Comparison of ENCODE assay signal across 8 mouse cellular contexts in the genomic region with DNA sequence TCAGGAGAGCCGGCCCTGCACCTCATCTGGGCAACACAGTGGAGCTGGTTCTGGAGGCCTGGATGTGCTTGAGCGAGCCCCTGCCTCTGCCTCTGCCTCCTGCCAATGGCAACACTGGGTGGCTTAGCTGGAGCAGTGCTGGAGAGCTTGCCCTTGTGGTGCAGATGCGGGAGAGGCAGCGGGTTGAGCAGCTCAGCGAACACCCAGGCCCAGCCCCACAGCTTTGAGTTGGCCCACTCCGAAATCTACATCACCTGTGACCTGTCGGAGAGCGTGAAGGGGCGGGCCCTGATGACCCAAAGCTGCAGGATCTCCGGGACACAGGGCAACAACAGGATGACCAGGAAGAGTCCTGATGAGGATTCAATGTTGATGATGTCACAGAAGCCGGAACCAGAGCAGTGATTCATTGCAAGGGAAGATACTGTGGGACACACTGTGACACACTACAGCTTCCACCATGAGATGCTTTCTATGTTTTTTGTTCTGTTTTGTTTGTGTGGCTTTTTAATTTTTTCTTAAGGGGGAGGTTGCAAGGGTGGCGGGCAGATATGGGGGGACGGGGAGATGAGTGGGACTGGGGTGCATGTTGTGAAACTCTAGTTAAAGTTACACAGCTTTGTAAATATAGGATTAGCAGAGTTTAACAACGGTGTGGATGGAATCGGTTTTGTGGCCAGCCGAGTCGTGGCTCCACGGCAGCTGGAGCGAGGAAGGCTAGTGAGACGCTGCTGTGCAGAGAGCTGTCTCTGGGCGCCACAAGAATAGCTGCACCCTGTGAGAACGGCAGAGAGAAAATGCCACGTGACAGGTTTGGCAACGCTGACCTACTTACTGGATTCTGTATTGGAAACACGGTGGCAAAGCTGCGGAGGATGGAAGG. TPM values are rescaled to one million over a fixed set of nuclear protein-coding genes. Genes with fewer than 3 reads are reported as not detected.
DNase-seq lines count a peak whose midpoint lies in the region; ATAC-seq and TF ChIP-seq lines count a peak whose summit lies in the region.

No protein-coding gene starts in this region.

- ATAC-seq in embryonic facial prominence, embryonic 13.5 days (ENCODE audit: insufficient number of reproducible peaks, insufficient read depth, low FRiP score, low TSS enrichment, low read depth) = peak; percentile 48; the same call in 1 of the 2 replicates
- ATAC-seq in intestine, postnatal 0 days = 0 out of 2 replicates have a peak, but pooled peaks have one; percentile 33
- ATAC-seq in liver, embryonic 14.5 days (ENCODE audit: insufficient read depth) = peak; percentile 52

- H3K4me1 ChIP-seq in embryonic facial prominence, embryonic 13.5 days = peaks cover 19% of the 10 kb centered on the region
- no peaks in the 10 kb centered on the region for H3K4me1 ChIP-seq in intestine, postnatal 0 days (replicated peaks; ENCODE audit: control insufficient read depth, insufficient read depth, low read length)
- H3K4me1 ChIP-seq in liver, embryonic 14.5 days (replicated peaks; ENCODE audit: control insufficient read depth in 2 of 2, insufficient read depth in 2 of 2, low read length in 1 of 2) = peaks cover 0 to 6% of the 10 kb centered on the region in 2 experiments; a peak in 2 of 4 replicates

- H3K9ac ChIP-seq in embryonic facial prominence, embryonic 13.5 days = peak overlapping the region; percentile 40; the same call in 1 of the 2 replicates
- no peak overlapping the region for H3K9ac ChIP-seq in intestine, postnatal 0 days (ENCODE audit: low read depth, low read length)
- no peak overlapping the region for H3K9ac ChIP-seq in liver, embryonic 14.5 days (replicated peaks)

- H3K4me2 ChIP-seq in embryonic facial prominence, embryonic 13.5 days = peak overlapping the region; percentile 9; the same call in 1 of the 2 replicates
- peak overlapping the region; percentile 51 for H3K4me2 ChIP-seq in intestine, postnatal 0 days (replicated peaks; ENCODE audit: low read depth)
- H3K4me2 ChIP-seq in liver, embryonic 14.5 days (ENCODE audit: low read depth) = peak overlapping the region; percentile 32

- TF ChIP-seq EP300 in liver, embryonic 14.5 days (IDR thresholded peaks at IDR 0.05; ENCODE audit: low read depth) = no peak

- H3K4me3 ChIP-seq in embryonic facial prominence, embryonic 13.5 days = no peak overlapping the region
- no peak overlapping the region for H3K4me3 ChIP-seq in intestine, postnatal 0 days (ENCODE audit: low read depth, low read length)
- peak overlapping the region; percentile 4 to 14; a peak in 2 of 4 replicates for H3K4me3 ChIP-seq in liver, embryonic 14.5 days (ENCODE audit: insufficient read depth in 1 of 2, low read depth in 2 of 2, low read length in 2 of 2)

- TF ChIP-seq CTCF in intestine, postnatal 0 days (IDR thresholded peaks at IDR 0.05; ENCODE audit: low read depth) = no peak
- TF ChIP-seq CTCF in liver, embryonic 14.5 days (IDR thresholded peaks at IDR 0.05; ENCODE audit: low read depth) = no peak

- no peaks in the 10 kb centered on the region for H3K9me3 ChIP-seq in embryonic facial prominence, embryonic 13.5 days
- no peaks in the 10 kb centered on the region for H3K9me3 ChIP-seq in intestine, postnatal 0 days (ENCODE audit: control insufficient read depth)
- H3K9me3 ChIP-seq in liver, embryonic 14.5 days (ENCODE audit: control insufficient read depth, low read length) = no peaks in the 10 kb centered on the region

- H3K27ac ChIP-seq in embryonic facial prominence, embryonic 13.5 days = no peak overlapping the region
- H3K27ac ChIP-seq in intestine, postnatal 0 days (ENCODE audit: low read depth, low read length) = no peak overlapping the region
- H3K27ac ChIP-seq in liver, embryonic 14.5 days = no peak overlapping the region

- 70% methylated on average over 26 of the region's 26 CpGs for WGBS in embryonic facial prominence, embryonic 13.5 days
- WGBS in intestine, postnatal 0 days = 58% methylated on average over 26 of the region's 26 CpGs
- WGBS in liver, embryonic 14.5 days (ENCODE audit: insufficient replicate concordance) = 60% methylated on average over 26 of the region's 26 CpGs

- no peaks in the 10 kb centered on the region for H3K36me3 ChIP-seq in embryonic facial prominence, embryonic 13.5 days
- no peaks in the 10 kb centered on the region for H3K36me3 ChIP-seq in intestine, postnatal 0 days (ENCODE audit: control insufficient read depth, insufficient read depth)
- H3K36me3 ChIP-seq in liver, embryonic 14.5 days (replicated peaks; ENCODE audit: control insufficient read depth, insufficient read depth, low read depth) = no peaks in the 10 kb centered on the region

- H3K27me3 ChIP-seq in embryonic facial prominence, embryonic 13.5 days = no peaks in the 10 kb centered on the region
- no peaks in the 10 kb centered on the region for H3K27me3 ChIP-seq in intestine, postnatal 0 days (replicated peaks; ENCODE audit: control insufficient read depth, insufficient read depth, low read length)
- H3K27me3 ChIP-seq in liver, embryonic 14.5 days (ENCODE audit: control insufficient read depth, insufficient read depth, low read length) = no peaks in the 10 kb centered on the region

- peak; percentile 41 to 62 for DNase-seq in lung, adult 18-20 months
- no peak for DNase-seq in lung, postnatal 4 days
- DNase-seq in liver, embryonic 14.5 days (ENCODE audit: low read depth in 3 of 3, low spot score in 3 of 3) = no peak
- DNase-seq in right cerebral cortex, postnatal 10 days (ENCODE audit: low spot score in 2 of 2) = peak; percentile 83 to 88
- DNase-seq in ovary, postnatal 14 days (ENCODE audit: low spot score) = no peak
- no peak for DNase-seq in urinary bladder, adult 2 months (ENCODE audit: low spot score)

RNA-seq across cellular contexts. Expression of gene Wdr19, which starts 24.2 kb away (rescaled TPM):
- 10.8 and 12.9 TPM in 2 replicates for polyA plus RNA-seq in embryonic facial prominence, embryonic 13.5 days (2015; fragmentation: Nextera tagmentation; extraction: Ambion mirVana)
- 1.7 TPM in 2 replicates for polyA plus RNA-seq in intestine, postnatal 0 days (2015; fragmentation: Nextera tagmentation; extraction: Ambion mirVana)
- polyA plus RNA-seq in liver, embryonic 14.5 days (2012; rRNA removed) = 0.48 and 0.68 TPM in 2 replicates
- 0.46 and 0.86 TPM in 2 replicates for polyA plus RNA-seq in liver, embryonic 14.5 days (2014; fragmentation: Nextera tagmentation; extraction: Ambion mirVana)
- 9.9 and 10.3 TPM in 2 replicates for polyA plus RNA-seq in urinary bladder, adult 2 months (2012; rRNA removed)

Comparison
In these comparisons a context has a peak if more than half of its experiments do, and no peak if none do; other contexts are left out.
1. DNase-seq: peak in lung, adult 18-20 months (2 of 2) and right cerebral cortex, postnatal 10 days (2 of 2); none in lung, postnatal 4 days (0 of 2), liver, embryonic 14.5 days (0 of 3), ovary, postnatal 14 days (single experiment) and urinary bladder, adult 2 months (single experiment).
2. H3K4me3 ChIP-seq: peak in liver, embryonic 14.5 days (2 of 2); none in embryonic facial prominence, embryonic 13.5 days (single experiment) and intestine, postnatal 0 days (single experiment).
3. Peak in every context shown above with its lines, with median percentiles within 50 percentile points of each other: ATAC-seq and H3K4me2 ChIP-seq.